Mouse (Mus musculus): Measurements from ENCODE around the gene Rlim. TPM values are rescaled to one million over a fixed set of nuclear protein-coding genes. Genes with fewer than 3 reads are reported as not detected.

Gene Rlim
- 18.9 and 22.2 TPM in 2 replicates for polyA plus RNA-seq (2015; fragmentation: Nextera tagmentation; extraction: Ambion mirVana)

GRCm38 (mm10) chrX:103981169-103981689 is at the start of gene Rlim:
Gene Rlim, minus strand, starts transcription at chrX:103981284.
- Histone ChIP-seq H3K4me3 (peak within 1 kb of the TSS; percentile 68), H3K9me3 (replicated peaks) (no peaks in the 10 kb centered on the region), H3K27ac (peak within 1 kb of the TSS; percentile 95), H3K4me2 (peak within 1 kb of the TSS; percentile 58), H3K4me1 (replicated peaks) (peaks cover 2% of the 10 kb centered on the region; the same call in 1 of the 2 replicates), H3K9ac (peak within 1 kb of the TSS; percentile 72), H3K36me3 (0 out of 2 replicates have a peak, but pooled peaks cover 2% of the 10 kb centered on the region), H3K27me3 (peaks cover under 1% of the 10 kb centered on the region; the same call in 1 of the 2 replicates)
- 16% methylated on average over 27 of the region's 27 CpGs for WGBS
- peak; percentile 99 for ATAC-seq (replicated peaks; ENCODE audit: insufficient number of reproducible peaks, insufficient read depth, low FRiP score, low read depth)

GRCm38 (mm10) chrX:104017196-104017595 is 36.1 kb upstream of the Rlim start:
- H3K27me3 ChIP-seq, result 0 out of 2 replicates have a peak, but pooled peaks cover 8% of the 10 kb centered on the region
- no peak overlapping the region for H3K27ac ChIP-seq
- no peak overlapping the region for H3K4me3 ChIP-seq
- no peaks in the 10 kb centered on the region for H3K4me1 ChIP-seq (replicated peaks)
- no peak for ATAC-seq (replicated peaks; ENCODE audit: insufficient number of reproducible peaks, insufficient read depth, low FRiP score, low read depth)
- no peaks in the 10 kb centered on the region for H3K36me3 ChIP-seq
- no peak overlapping the region for H3K4me2 ChIP-seq
- H3K9ac ChIP-seq, result no peak overlapping the region
- H3K9me3 ChIP-seq (replicated peaks), result no peaks in the 10 kb centered on the region
- 38% methylated on average over 1 of the region's 1 CpGs for WGBS

GRCm38 (mm10) chrX:104015048-104015447 is 34.0 kb upstream of the Rlim start:
- Histone ChIP-seq H3K4me2 (no peak overlapping the region), H3K4me3 (no peak overlapping the region), H3K9me3 (replicated peaks) (no peaks in the 10 kb centered on the region), H3K27ac (no peak overlapping the region), H3K27me3 (0 out of 2 replicates have a peak, but pooled peaks cover 12% of the 10 kb centered on the region), H3K36me3 (no peaks in the 10 kb centered on the region), H3K9ac (no peak overlapping the region), H3K4me1 (replicated peaks) (no peaks in the 10 kb centered on the region)
- no peak for ATAC-seq (replicated peaks; ENCODE audit: insufficient number of reproducible peaks, insufficient read depth, low FRiP score, low read depth)
- 78% methylated on average over 4 of the region's 4 CpGs for WGBS

GRCm38 (mm10) chrX:104013318-104013811 is 32.3 kb upstream of the Rlim start:
- Histone ChIP-seq H3K36me3 (no peaks in the 10 kb centered on the region), H3K4me3 (no peak overlapping the region), H3K9ac (no peak overlapping the region), H3K4me1 (replicated peaks) (no peaks in the 10 kb centered on the region), H3K9me3 (replicated peaks) (no peaks in the 10 kb centered on the region), H3K27ac (no peak overlapping the region), H3K4me2 (no peak overlapping the region), H3K27me3 (0 out of 2 replicates have a peak, but pooled peaks cover 12% of the 10 kb centered on the region)
- 33% methylated on average over 4 of the region's 4 CpGs for WGBS
- ATAC-seq (replicated peaks; ENCODE audit: insufficient number of reproducible peaks, insufficient read depth, low FRiP score, low read depth), result no peak; the same call in 1 of the 2 replicates

GRCm38 (mm10) chrX:103994741-103995140 is 13.7 kb upstream of the Rlim start:
- Histone ChIP-seq H3K4me3 (no peak overlapping the region), H3K9me3 (replicated peaks) (no peaks in the 10 kb centered on the region), H3K4me1 (replicated peaks) (no peaks in the 10 kb centered on the region), H3K36me3 (no peaks in the 10 kb centered on the region), H3K4me2 (no peak overlapping the region), H3K9ac (no peak overlapping the region), H3K27ac (no peak overlapping the region), H3K27me3 (peaks cover 20% of the 10 kb centered on the region)
- ATAC-seq (replicated peaks; ENCODE audit: insufficient number of reproducible peaks, insufficient read depth, low FRiP score, low read depth), result no peak
- 30% methylated on average over 3 of the region's 3 CpGs for WGBS

- Histone ChIP-seq H3K9me3 (replicated peaks) (no peaks in the 10 kb centered on the region), H3K36me3 (no peaks in the 10 kb centered on the region), H3K4me1 (replicated peaks) (no peaks in the 10 kb centered on the region), H3K27me3 (peaks cover 20% of the 10 kb centered on the region; the same call in 1 of the 2 replicates), H3K27ac (no peak overlapping the region), H3K4me3 (no peak overlapping the region), H3K9ac (no peak overlapping the region), H3K4me2 (no peak overlapping the region)
- no peak for ATAC-seq (replicated peaks; ENCODE audit: insufficient number of reproducible peaks, insufficient read depth, low FRiP score, low read depth)
- WGBS, result 48% methylated on average over 6 of the region's 6 CpGs
These were observed 12.8 kb upstream of the Rlim start for GRCm38 (mm10) chrX:103993864-103994263.

- H3K4me3 ChIP-seq, result no peak overlapping the region
- WGBS, result 34% methylated on average over 10 of the region's 10 CpGs
- H3K27me3 ChIP-seq, result peaks cover 14% of the 10 kb centered on the region; the same call in 1 of the 2 replicates
- H3K9me3 ChIP-seq (replicated peaks), result no peaks in the 10 kb centered on the region
- H3K4me1 ChIP-seq (replicated peaks), result no peaks in the 10 kb centered on the region
- H3K27ac ChIP-seq, result no peak overlapping the region
- no peak overlapping the region for H3K4me2 ChIP-seq
- no peak for ATAC-seq (replicated peaks; ENCODE audit: insufficient number of reproducible peaks, insufficient read depth, low FRiP score, low read depth)
- H3K36me3 ChIP-seq, result no peaks in the 10 kb centered on the region
- H3K9ac ChIP-seq, result no peak overlapping the region
These were observed 10.6 kb upstream of the Rlim start for GRCm38 (mm10) chrX:103991702-103992101.

- Histone ChIP-seq H3K4me1 (replicated peaks) (no peaks in the 10 kb centered on the region), H3K9me3 (replicated peaks) (no peaks in the 10 kb centered on the region), H3K27ac (no peak overlapping the region), H3K36me3 (no peaks in the 10 kb centered on the region), H3K27me3 (peaks cover 16% of the 10 kb centered on the region), H3K9ac (no peak overlapping the region), H3K4me2 (no peak overlapping the region), H3K4me3 (no peak overlapping the region)
- WGBS, result 66% methylated on average over 2 of the region's 2 CpGs
- ATAC-seq (replicated peaks; ENCODE audit: insufficient number of reproducible peaks, insufficient read depth, low FRiP score, low read depth), result no peak
These were observed 9.3 kb upstream of the Rlim start for GRCm38 (mm10) chrX:103990392-103990791.

- H3K4me1 ChIP-seq (replicated peaks), result no peaks in the 10 kb centered on the region
- peaks cover 4% of the 10 kb centered on the region; the same call in 1 of the 2 replicates for H3K27me3 ChIP-seq
- no peak overlapping the region for H3K27ac ChIP-seq
- 28% methylated on average over 12 of the region's 12 CpGs for WGBS
- H3K4me3 ChIP-seq, result no peak overlapping the region
- no peaks in the 10 kb centered on the region for H3K36me3 ChIP-seq
- no peak overlapping the region for H3K9ac ChIP-seq
- H3K4me2 ChIP-seq, result no peak overlapping the region
- ATAC-seq (replicated peaks; ENCODE audit: insufficient number of reproducible peaks, insufficient read depth, low FRiP score, low read depth), result no peak
- H3K9me3 ChIP-seq (replicated peaks), result no peaks in the 10 kb centered on the region
These were observed 6.3 kb upstream of the Rlim start for GRCm38 (mm10) chrX:103987215-103987964.

- WGBS, result 36% methylated on average over 6 of the region's 6 CpGs
- no peak overlapping the region for H3K27ac ChIP-seq
- no peak overlapping the region for H3K4me3 ChIP-seq
- no peaks in the 10 kb centered on the region for H3K4me1 ChIP-seq (replicated peaks)
- ATAC-seq (replicated peaks; ENCODE audit: insufficient number of reproducible peaks, insufficient read depth, low FRiP score, low read depth), result no peak
- peaks cover 4% of the 10 kb centered on the region; the same call in 1 of the 2 replicates for H3K27me3 ChIP-seq
- no peak overlapping the region for H3K4me2 ChIP-seq
- no peaks in the 10 kb centered on the region for H3K9me3 ChIP-seq (replicated peaks)
- no peak overlapping the region for H3K9ac ChIP-seq
- H3K36me3 ChIP-seq, result no peaks in the 10 kb centered on the region
These were observed 5.1 kb upstream of the Rlim start for GRCm38 (mm10) chrX:103986159-103986558.

GRCm38 (mm10) chrX:103984992-103985391 is 3.9 kb upstream of the Rlim start:
- no peak overlapping the region for H3K27ac ChIP-seq

More at GRCm38 (mm10) chrX:103984992-103985391, 3.9 kb upstream of the Rlim start:
- H3K4me1 ChIP-seq (replicated peaks), result no peaks in the 10 kb centered on the region
- ATAC-seq (replicated peaks; ENCODE audit: insufficient number of reproducible peaks, insufficient read depth, low FRiP score, low read depth), result no peak
- H3K9ac ChIP-seq, result no peak overlapping the region
- no peaks in the 10 kb centered on the region for H3K36me3 ChIP-seq
- H3K9me3 ChIP-seq (replicated peaks), result no peaks in the 10 kb centered on the region
- no peak overlapping the region for H3K4me2 ChIP-seq
- 51% methylated on average over 5 of the region's 5 CpGs for WGBS
- peaks cover 4% of the 10 kb centered on the region; the same call in 1 of the 2 replicates for H3K27me3 ChIP-seq
- H3K4me3 ChIP-seq, result no peak overlapping the region
